Mouse (Mus musculus): ENCODE results near the gene Tceanc2.

- TF ChIP-seq CTCF (IDR thresholded peaks at IDR 0.05; ENCODE audit: extremely low read depth, insufficient read depth, low read length): no peak
- no peak for TF ChIP-seq POLR2A (IDR thresholded peaks at IDR 0.05; ENCODE audit: extremely low read depth, insufficient read depth, low read length)
These were observed 44.0 kb downstream of the Tceanc2 start for GRCm38 (mm10) chr4:107134891-107135290.
